Mouse (Mus musculus) lung, postnatal 10 days (tissue): ENCODE measurements at regions not wholly inside any gene's neighbourhood (a gene's known extent, or its start where the extent isn't known, plus 50 kb on each side); places are given as distances from the start of the nearest gene placed in this dataset.
A peak's percentile ranks its signal among the peaks of the same experiment; 100 is the strongest.
"Not testable (repeated sequence)": the region's sequence is repeated elsewhere in the genome, so short reads cannot be mapped to it uniquely, and the experiment has no call there.

Source experiments
- DNase-seq: peaks from one replicate; pipeline ENCODE4 v3.0.0; 2021

DNA sequence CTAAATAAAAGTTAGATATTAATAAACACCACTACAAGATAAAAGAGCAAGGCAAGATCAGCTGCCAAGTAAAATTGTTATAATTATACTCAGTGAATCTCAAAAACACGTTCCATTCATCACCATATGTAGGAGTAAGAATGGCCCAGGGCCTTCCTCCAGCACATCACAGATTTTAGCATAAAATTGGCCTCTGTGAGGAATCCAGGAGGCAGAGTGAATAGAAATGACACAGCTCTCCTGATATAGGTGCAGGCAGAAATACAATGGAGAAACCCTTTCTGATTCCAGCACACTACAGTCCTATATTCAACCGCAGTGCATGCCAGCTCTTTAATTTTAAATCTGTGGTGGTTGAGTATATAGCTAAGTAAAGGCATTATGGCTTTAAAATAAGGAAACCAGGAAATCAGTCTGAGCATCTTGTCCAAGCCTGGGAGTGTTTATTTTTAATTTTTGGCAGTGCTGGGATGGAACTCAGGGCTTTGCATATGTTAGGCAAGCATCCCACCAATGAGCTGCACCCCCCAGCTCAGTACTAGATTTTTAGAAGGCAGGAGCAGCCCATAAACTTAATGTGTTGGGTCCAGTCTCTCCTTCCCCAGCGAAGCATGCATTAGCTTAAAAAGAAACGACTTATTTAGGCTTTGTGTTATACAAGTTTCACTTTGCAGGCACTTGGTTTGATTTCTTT lies 158.3 kb upstream of the Ptprz1 start:
- no peak for DNase-seq

DNA sequence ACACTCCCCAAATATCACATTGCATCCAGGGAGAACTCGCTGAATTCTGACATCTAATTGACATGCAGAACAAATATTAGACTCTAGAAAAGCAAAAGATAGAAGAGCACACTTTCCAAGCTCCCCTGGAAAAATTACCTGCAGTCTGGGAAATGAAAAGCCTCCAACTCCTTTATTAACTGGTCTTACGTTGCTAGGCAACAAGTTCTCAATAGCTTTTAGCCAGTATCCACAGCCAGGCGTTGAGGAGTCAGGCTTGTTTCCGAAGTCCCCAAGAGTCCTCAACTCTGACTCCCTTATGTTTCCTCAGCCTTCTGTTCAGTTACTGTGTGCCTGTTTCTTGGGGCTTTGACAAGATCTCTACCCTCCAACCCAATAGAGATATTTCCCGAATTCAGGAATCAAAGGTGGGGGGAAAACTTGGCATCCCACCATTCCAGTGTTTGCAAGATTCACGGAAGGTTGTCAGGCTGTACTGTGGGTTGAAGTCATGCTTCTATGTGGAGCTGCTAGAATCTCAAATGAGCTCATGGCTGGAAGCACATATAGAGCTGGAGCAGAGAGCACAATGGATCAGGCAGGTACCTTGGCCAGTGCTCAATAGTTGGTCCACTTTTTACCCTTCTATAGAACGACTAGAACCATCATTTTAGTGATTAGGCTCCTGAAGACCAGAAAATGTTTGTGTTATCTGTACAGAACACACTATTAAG lies 159.0 kb upstream of the Ptprz1 start:
- no peak for DNase-seq

DNA sequence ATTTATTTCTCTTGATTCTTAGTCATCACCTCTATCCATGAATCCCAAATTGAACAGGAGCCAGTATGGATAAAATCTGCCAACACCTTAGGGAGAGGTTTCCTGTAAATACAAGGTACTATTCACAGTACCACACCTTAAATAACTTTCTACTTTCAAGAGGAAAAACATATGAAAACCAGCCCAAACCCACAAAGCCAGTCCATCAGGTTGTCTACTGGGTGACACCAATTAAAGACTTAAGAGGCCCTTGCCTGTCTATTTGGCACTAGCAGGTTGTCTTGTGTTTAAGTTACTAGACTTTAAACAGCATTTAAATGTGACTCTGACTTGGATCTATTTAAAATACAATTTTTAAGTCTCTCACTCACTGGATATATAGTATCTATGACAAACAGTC lies 177.1 kb upstream of the Ptprz1 start:
- DNase-seq, result no peak

DNA sequence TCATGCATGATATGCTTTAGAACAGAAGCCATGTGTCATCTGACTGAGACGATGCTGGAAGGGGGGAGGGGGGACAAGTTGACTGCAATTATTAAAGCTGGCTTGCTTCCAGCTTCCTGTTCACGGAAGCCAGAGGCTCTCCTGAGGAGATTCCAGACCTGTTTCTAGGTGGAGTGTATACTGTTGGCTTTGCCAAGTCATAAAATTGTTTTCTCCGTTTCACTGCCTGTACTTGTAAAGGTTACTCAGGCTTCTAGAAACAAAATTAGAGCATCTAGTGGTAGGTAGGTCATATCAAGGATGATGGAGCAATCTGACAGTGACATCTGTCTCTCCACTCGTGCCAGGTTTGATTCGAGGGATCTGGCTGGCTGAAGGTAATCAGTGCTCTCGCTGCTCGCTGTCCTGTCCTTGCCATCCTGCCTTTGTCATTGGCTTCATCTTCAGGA lies 186.6 kb upstream of the Ptprz1 start:
- no peak for DNase-seq

DNA sequence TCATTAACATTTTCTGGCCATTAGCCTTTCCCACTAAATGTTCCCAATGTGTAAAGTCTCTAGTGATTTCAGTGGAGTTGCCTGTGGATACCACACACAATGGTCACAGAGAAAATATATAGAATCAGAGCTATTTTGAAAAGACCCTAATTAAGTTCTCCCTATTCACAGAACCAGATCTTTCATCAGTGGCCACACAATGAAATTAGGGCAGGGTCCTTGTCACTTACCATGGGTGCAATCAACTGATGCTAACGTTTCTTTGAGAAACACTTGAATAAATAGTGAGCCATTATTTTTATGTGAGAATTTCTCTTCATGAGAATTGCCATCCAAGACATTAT lies 200.7 kb upstream of the Ptprz1 start:
- DNase-seq, result no peak

- DNase-seq, result no peak
These were observed 201.2 kb upstream of the Ptprz1 start for GRCm38 (mm10) chr6:22673919-22674585.

DNA sequence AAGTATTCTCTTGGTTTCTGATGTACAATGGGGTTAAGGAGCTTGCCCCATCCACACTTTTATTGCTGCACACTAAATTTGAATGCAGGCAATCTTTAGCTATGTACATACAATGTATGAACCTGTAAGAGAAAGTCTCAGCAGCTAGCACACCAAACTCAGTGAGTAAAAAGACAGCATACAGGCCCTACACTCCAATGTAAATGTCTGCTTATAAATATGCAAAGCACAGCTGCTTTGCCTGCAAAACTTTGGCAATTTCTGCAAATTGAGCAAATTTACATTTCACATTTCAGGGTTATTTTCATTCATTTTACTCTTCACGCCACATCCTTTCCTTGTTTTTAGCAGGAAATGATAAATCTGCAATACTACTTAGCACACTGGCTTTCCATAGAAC lies 203.8 kb upstream of the Ptprz1 start:
- no peak for DNase-seq

DNA sequence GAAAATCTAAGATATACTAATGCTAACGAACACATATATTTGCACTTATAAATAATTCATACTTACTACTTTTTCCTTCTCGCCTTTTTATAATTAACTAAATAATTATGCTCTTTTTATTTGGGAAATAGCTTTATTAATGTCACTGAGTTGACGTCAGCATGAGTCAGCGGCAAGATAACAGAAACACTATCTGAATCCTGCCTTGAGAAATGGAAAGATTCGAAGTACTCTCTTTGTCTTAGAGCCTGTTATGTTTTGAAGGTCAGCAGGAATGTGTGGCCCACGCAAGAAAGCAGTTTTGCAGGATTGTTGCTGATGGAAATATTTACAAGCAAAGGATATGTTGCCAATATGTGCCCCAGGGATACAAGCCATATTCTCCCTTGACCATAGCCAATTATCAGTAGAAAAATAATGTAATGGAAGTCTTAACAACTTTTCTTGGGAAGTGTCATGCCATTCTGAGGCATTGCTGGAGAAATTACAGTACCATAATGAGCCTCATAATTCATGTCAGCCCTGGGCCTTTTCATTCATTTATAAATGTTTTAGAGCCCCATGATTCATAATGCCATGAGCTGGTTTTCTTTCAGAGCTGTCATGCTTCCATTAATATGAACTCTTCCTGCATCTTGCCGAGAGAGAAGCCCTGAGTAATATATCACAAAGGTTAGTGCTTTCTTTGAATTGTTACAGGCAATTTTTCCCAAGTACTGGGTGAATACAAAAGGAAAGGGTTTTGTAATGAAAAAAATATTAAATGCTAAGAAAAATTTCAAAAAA lies 206.9 kb upstream of the Ptprz1 start:
- DNase-seq, result no peak

- DNase-seq, result not testable (repeated sequence)
These were observed 217.9 kb upstream of the Ptprz1 start for GRCm38 (mm10) chr6:22657401-22657800.

GRCm38 (mm10) chr6:22640100-22640499 lies 235.2 kb upstream of the Ptprz1 start:
- DNase-seq, result no peak

DNA sequence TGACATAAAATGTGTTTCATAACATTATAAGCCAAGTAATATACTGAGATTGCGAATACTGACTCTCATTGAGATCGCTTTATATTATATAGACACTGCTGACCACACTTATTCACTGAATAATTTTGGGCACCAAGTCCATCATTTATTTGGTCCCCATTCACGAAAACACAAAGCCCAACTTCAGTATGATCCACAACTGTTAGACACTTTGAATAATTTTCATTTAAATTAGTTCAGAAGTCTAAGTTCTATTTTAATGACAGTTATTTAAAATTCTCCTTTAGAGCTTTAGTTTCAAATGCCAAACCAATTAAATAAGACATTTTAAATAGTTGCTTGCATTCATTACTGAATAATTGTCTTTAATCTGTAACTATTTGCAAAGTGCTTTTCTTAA lies 240.2 kb upstream of the Ptprz1 start:
- no peak for DNase-seq

GRCm38 (mm10) chr6:22634740-22635139 lies 240.6 kb upstream of the Ptprz1 start:
- DNase-seq, result no peak

GRCm38 (mm10) chr6:22591592-22591991 lies 235.5 kb upstream of the Fam3c start:
- no peak for DNase-seq

DNA sequence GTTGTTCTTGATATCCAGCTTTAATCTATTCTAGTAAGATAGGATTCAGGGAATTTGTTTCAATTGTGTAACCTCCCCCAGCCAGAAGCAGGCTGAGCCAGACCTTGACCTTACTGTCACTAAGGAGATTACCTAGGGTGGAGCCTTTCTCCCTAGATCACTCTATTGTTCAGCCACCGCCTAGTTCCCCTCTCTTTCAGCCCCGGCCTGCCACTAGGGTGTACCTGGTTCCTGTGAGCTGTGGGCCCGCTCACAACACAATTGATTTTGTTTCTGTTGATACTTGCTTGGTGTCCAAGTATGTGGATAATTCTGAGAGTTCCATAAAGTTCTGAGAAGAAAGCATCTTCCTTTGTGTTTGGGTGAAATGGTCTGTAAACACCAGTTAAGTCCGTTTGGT lies 228.8 kb upstream of the Fam3c start:
- no peak for DNase-seq

- DNase-seq, result no peak
These were observed 216.9 kb upstream of the Fam3c start for GRCm38 (mm10) chr6:22572925-22573324.

DNA sequence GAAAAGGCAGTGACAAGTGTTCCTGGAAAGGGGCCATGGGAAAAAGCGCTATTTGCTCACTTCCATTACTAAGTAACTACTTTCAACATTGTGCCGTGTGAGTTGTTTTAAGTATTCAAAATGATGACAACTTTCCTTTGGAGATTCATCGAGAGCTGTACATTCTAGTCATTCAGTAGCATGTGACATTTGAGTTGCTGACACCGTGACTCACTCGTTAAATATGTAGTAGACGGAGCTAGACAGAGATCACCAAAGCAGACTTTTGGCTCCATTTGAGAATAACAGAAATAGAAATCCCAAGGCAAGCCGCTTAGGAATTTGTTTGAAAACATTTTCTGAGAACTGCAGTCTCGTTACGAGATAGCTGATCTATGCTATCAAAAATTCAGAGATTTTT lies 211.8 kb upstream of the Fam3c start:
- DNase-seq, result no peak

DNA sequence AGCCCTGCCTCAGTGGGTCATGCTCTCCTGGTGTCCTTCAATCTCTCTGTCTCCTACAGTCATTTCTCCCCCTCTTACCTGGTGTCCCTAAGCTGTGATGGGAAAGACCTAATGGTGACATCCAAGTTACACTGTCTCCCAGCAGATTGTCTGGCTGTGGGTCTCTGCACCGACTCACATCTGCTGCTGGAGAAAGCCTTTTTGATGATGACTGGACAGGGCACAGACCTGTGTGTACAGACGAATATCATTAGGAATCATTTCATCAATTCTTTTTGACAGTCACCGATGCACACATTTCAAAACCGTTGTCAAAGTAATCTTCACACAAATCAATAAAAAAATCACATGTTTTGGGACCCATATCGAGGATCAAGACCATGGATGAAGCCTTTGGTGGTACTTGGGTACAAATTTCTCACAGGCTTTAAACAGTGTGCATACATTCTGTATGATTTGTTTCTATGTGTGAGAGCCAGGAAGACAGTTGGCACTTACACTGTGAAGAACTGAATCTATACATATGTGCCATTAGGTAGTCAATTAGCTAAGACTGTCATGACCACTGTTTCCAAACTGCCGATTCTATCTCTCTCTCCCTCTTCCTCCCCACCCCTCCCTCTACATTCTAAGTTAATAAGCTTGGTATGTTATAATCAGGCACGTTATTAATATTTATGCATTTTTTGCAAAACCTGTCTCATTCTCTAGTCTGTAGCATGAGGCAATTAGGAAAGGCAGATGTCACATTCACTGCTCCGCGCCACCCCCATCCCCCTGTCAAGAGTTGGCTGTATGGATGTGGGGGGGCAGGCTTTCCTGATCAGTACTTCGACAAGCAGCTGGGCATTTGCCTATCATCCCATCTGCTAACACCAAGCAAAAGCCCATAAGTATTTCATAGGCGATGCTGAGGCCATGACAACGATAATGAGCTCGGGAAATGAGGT lies 192.5 kb upstream of the Fam3c start:
- DNase-seq, result no peak

GRCm38 (mm10) chr6:22541603-22542002 lies 185.6 kb upstream of the Fam3c start:
- no peak for DNase-seq

GRCm38 (mm10) chr6:22538254-22538653 lies 182.2 kb upstream of the Fam3c start:
- no peak for DNase-seq

- DNase-seq, result no peak
These were observed 168.3 kb upstream of the Fam3c start for GRCm38 (mm10) chr6:22524384-22524783.

- DNase-seq, result no peak
These were observed 167.7 kb upstream of the Fam3c start for GRCm38 (mm10) chr6:22523582-22524234.

GRCm38 (mm10) chr6:22506871-22507270 lies 150.8 kb upstream of the Fam3c start:
- peak; percentile 14 for DNase-seq
